14 mouse cellular contexts compared by ENCODE assay signal in genomic region chr10:60753941-60754340, GRCm38 (mm10).
"Had no signal": no experiment of that assay in that cellular context is flagged by ENCODE, and none has a peak within 500 bp of the region (broad histone marks: within the 10 kb centered on the region; RNA-seq: fewer than 3 reads in every experiment).

No protein-coding gene starts in this region.

- H3K4me2 ChIP-seq: lung, embryonic 14.5 days; neural tube, embryonic 13.5 days; neural tube, embryonic 15.5 days; stomach, embryonic 15.5 days had no signal

- H3K9ac ChIP-seq: lung, embryonic 14.5 days; midbrain, embryonic 12.5 days; neural tube, embryonic 13.5 days; neural tube, embryonic 15.5 days; stomach, embryonic 15.5 days had no signal

- ATAC-seq: midbrain, embryonic 16.5 days had no signal

- DNase-seq: lung, embryonic 14.5 days; midbrain, embryonic 14.5 days; retina, postnatal 1 day; right cerebral cortex, adult 18-20 months; right cerebral cortex, postnatal 25 days; right cerebral cortex, postnatal 4 days had no signal

- H3K9me3 ChIP-seq: midbrain, embryonic 12.5 days; neural tube, embryonic 13.5 days; neural tube, embryonic 15.5 days; stomach, embryonic 15.5 days had no signal

- H3K27ac ChIP-seq: midbrain, embryonic 12.5 days; neural tube, embryonic 13.5 days; neural tube, embryonic 15.5 days; stomach, embryonic 15.5 days; stomach, postnatal 0 days had no signal

- H3K27me3 ChIP-seq: neural tube, embryonic 13.5 days; neural tube, embryonic 15.5 days; stomach, embryonic 15.5 days had no signal

- H3K4me3 ChIP-seq: midbrain, embryonic 10.5 days; midbrain, embryonic 12.5 days; myocyte; neural tube, embryonic 13.5 days; neural tube, embryonic 15.5 days; stomach, embryonic 15.5 days had no signal

- H3K36me3 ChIP-seq: midbrain, embryonic 10.5 days; midbrain, embryonic 12.5 days; neural tube, embryonic 15.5 days; stomach, embryonic 15.5 days had no signal
